Mouse (Mus musculus): ENCODE results near the gene Nrn1l.

- TF ChIP-seq EP300 (IDR thresholded peaks at IDR 0.05) (no peak), CTCF (IDR thresholded peaks at IDR 0.05) (peak; percentile 63)
Observed at GRCm38 (mm10) chr8:105892432-105892831, 935 bp upstream of the Nrn1l start.
